Mouse (Mus musculus): ENCODE results near the gene Gm13290. TPM values are rescaled to one million over a fixed set of nuclear protein-coding genes. Genes with fewer than 3 reads are reported as not detected.
A peak's percentile ranks its signal among the peaks of the same experiment; 100 is the strongest.
"Not testable (repeated sequence)": the region's sequence is repeated elsewhere in the genome, so short reads cannot be mapped to it uniquely, and the experiment has no call there.

The Gm13290 gene
- total RNA-seq (2018; cell fraction: chromatin; rRNA removed): not detected
- total RNA-seq (2018; cell fraction: cytosol; rRNA removed): not detected
- not detected for total RNA-seq (2018; cell fraction: nucleus; rRNA removed)
- polyA plus RNA-seq (2018): not detected in 3 replicates

DNA sequence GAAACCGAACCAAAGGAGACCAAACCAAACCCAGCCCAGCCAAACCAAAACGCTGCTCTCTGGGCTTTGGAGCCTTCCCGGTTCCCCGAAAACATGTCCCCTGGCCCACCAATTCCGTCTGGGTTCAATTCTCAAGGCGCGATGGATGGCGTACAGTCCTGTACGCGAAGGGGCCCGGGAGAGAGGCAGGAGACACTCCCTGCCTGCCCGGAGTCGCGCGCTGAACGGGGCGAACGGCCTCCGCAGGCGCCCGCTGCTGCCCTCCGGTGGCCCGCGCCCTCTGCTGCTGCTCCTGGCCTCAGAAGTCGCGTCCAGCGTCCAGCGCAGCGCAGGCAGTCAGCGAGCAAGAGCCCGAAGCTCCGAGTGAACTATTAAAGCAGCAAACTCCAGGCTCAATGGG lies at the start of gene Gm13290:
TSS of gene Gm13290 (plus strand) at position 301 of the 400 bp plus-strand sequence.
- H3K4me3 ChIP-seq (ENCODE audit: inconsistent target); H3K27ac ChIP-seq; H3K79me2 ChIP-seq (ENCODE audit: inconsistent target); H3K36me3 ChIP-seq (ENCODE audit: inconsistent target): not testable (repeated sequence)
- no CpG with 5 or more reads among the region's 32 CpGs for WGBS (ENCODE audit: missing documents)

DNA sequence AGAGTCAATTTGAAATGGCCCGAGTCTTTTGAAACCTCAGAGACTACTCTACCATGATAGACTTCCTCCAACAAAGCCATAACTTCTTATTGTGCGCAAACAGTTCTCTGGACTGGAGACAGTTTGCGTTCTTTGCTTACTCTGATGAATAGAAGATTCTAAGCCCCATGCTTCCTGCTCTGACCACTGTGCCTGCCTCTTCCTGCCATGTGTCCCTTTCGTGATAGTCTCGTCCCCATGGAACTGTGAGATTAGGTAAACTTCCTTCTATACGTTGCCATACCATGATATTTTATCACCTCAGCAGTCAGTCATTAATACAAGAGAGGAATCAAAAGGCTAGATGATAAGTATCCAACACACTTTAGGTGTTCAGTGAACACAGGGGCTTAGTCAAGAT lies 46.9 kb upstream of the Gm13290 start:
- Histone ChIP-seq H3K79me2 (ENCODE audit: inconsistent target) (peaks cover 4% of the 10 kb centered on the region), H3K4me3 (ENCODE audit: inconsistent target) (no peak overlapping the region), H3K27ac (peak overlapping the region; percentile 54), H3K36me3 (ENCODE audit: inconsistent target) (no peaks in the 10 kb centered on the region)
- WGBS (ENCODE audit: missing documents): 7% methylated on average over 6 of the region's 6 CpGs

DNA sequence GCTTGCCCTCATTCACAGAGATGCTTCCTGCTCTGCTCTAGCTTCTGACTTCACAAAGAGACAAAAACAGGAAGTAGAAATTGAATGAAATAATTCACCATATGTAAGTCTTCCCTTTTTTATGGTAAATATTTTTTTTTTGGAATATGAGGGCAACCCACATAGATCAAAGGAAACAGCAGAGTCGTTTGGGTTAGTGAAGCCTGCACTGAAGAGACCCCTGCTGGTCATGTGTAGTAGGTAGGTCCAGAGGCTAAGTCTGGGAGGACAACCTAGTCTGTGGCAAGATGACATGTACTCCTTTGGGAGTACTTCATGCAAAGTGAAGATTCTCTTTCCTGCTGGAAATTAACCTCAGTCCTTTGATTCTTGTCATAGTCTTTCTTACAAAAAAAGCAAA lies 46.3 kb upstream of the Gm13290 start:
- no peak overlapping the region for H3K4me3 ChIP-seq (ENCODE audit: inconsistent target)
- WGBS (ENCODE audit: missing documents): 0% methylated on average over 1 of the region's 1 CpGs
- H3K36me3 ChIP-seq (ENCODE audit: inconsistent target): no peaks in the 10 kb centered on the region
- H3K79me2 ChIP-seq (ENCODE audit: inconsistent target): no peaks in the 10 kb centered on the region
- peak overlapping the region; percentile 54 for H3K27ac ChIP-seq

- H3K27ac ChIP-seq: no peak overlapping the region
- 0% methylated on average over 2 of the region's 2 CpGs for WGBS (ENCODE audit: missing documents)
- H3K36me3 ChIP-seq (ENCODE audit: inconsistent target): no peaks in the 10 kb centered on the region
- no peaks in the 10 kb centered on the region for H3K79me2 ChIP-seq (ENCODE audit: inconsistent target)
- no peak overlapping the region for H3K4me3 ChIP-seq (ENCODE audit: inconsistent target)
These were observed 35.2 kb upstream of the Gm13290 start for GRCm38 (mm10) chr4:88738480-88738879.

DNA sequence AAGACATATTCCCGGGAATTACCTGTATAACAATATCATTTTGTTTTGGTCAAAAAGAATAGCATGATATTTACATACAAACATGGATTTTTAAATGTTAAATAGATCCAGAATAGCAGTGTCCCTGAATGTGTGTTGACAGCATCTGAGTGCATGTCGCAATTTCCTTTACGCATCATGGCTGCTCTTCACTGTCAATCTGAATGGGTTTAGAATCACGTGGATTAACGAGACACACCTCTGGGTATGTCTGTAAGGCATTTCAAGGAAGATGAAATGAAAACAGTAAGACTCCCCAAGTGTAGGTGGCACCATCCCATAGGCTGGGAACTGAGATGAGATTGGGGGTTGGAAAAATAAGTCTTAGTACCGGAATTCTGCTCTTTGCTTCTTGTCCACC lies 34.6 kb upstream of the Gm13290 start:
- no peak overlapping the region for H3K4me3 ChIP-seq (ENCODE audit: inconsistent target)
- no peaks in the 10 kb centered on the region for H3K79me2 ChIP-seq (ENCODE audit: inconsistent target)
- no peaks in the 10 kb centered on the region for H3K36me3 ChIP-seq (ENCODE audit: inconsistent target)
- 49% methylated on average over 6 of the region's 6 CpGs for WGBS (ENCODE audit: missing documents)
- no peak overlapping the region for H3K27ac ChIP-seq

GRCm38 (mm10) chr4:88741426-88741825 lies 32.2 kb upstream of the Gm13290 start:
- WGBS (ENCODE audit: missing documents): 8% methylated on average over 4 of the region's 4 CpGs
- Histone ChIP-seq H3K36me3 (ENCODE audit: inconsistent target) (no peaks in the 10 kb centered on the region), H3K79me2 (ENCODE audit: inconsistent target) (no peaks in the 10 kb centered on the region), H3K4me3 (ENCODE audit: inconsistent target) (no peak overlapping the region), H3K27ac (no peak overlapping the region)

DNA sequence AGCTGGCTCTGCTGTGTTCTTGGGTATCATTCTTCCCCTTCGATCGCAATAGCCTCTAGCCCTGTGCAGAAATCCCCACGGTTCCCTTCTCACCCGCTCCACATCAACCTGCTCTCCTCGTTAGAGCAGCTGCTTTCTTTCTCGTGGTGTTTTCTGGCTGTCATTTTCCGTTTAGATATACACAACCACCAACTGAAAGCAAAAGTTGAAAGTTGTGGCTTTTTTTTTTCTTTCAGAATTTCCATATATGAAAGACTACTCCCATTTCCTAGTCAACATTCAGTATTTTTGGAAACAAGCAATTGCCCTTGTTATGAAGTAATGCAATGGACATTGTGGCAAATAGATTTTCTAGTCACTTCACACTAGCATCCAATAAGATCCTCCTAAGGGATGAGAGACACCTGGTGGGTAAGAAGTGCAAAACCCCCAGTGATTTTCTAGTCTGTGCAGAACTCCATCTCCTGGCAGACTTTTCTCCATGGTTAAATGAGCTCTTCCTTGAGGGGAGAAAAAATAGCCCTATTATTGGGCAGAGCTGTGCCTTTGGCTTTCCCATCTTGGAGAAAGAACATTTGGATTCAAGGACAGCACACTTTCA lies 30.8 kb upstream of the Gm13290 start:
- H3K36me3 ChIP-seq (ENCODE audit: inconsistent target): no peaks in the 10 kb centered on the region
- no peak overlapping the region for H3K4me3 ChIP-seq (ENCODE audit: inconsistent target)
- 23% methylated on average over 7 of the region's 7 CpGs for WGBS (ENCODE audit: missing documents)
- H3K27ac ChIP-seq: no peak overlapping the region
- H3K79me2 ChIP-seq (ENCODE audit: inconsistent target): no peaks in the 10 kb centered on the region

DNA sequence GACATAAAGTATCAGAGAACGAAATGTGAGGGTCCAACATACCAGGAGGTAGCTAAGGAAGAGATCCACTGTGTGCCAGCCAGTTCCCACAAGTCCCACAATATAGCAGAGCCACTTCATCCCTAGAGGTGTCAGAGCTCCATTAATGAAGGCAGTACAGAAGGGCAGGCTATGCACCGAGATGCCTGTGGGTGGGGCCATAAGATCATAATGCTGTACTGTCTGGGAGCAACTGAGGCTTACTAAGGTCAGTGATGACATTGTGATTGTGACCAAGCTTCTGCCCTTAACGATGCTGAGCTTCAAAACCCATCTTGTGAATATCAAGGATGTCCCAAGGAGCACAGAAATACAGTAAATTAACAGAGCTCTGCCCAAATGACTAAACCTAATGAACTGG lies 29.4 kb upstream of the Gm13290 start:
- 86% methylated on average over 3 of the region's 3 CpGs for WGBS (ENCODE audit: missing documents)
- Histone ChIP-seq H3K27ac (no peak overlapping the region), H3K36me3 (ENCODE audit: inconsistent target) (no peaks in the 10 kb centered on the region), H3K79me2 (ENCODE audit: inconsistent target) (no peaks in the 10 kb centered on the region), H3K4me3 (ENCODE audit: inconsistent target) (no peak overlapping the region)

- H3K27ac ChIP-seq: no peak overlapping the region
- 98% methylated on average over 6 of the region's 6 CpGs for WGBS (ENCODE audit: missing documents)
- no peaks in the 10 kb centered on the region for H3K36me3 ChIP-seq (ENCODE audit: inconsistent target)
- no peak overlapping the region for H3K4me3 ChIP-seq (ENCODE audit: inconsistent target)
- no peaks in the 10 kb centered on the region for H3K79me2 ChIP-seq (ENCODE audit: inconsistent target)
These were observed 23.7 kb upstream of the Gm13290 start for GRCm38 (mm10) chr4:88749926-88750325.

DNA sequence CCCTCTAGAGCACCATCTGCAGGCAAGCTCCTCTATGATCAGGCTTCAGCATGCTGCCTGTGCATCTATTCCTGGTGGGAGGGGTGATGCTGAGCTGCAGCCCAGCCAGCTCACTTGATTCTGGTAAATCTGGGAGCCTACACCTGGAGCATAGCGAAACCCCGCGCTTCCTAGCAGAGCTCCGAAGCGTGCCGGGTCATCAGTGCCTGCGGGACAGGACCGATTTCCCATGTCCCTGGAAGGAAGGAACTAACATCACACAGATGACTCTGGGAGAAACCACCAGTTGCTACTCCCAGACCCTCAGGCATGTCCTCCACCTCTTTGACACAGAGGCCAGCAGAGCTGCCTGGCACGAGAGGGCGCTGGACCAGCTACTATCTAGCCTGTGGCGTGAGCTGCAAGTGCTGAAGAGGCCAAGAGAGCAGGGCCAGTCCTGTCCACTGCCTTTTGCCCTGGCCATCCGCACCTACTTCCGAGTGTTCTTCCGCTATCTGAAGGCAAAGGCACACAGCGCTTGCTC lies 18.8 kb upstream of the Gm13290 start, which contains the start of gene Gm13271:
TSS of gene Gm13271 (plus strand) at position 51 of the 523 bp plus-strand sequence.
- 100% methylated on average over 12 of the region's 15 CpGs for WGBS (ENCODE audit: missing documents)
- H3K4me3 ChIP-seq (ENCODE audit: inconsistent target); H3K79me2 ChIP-seq (ENCODE audit: inconsistent target); H3K27ac ChIP-seq; H3K36me3 ChIP-seq (ENCODE audit: inconsistent target): not testable (repeated sequence)

DNA sequence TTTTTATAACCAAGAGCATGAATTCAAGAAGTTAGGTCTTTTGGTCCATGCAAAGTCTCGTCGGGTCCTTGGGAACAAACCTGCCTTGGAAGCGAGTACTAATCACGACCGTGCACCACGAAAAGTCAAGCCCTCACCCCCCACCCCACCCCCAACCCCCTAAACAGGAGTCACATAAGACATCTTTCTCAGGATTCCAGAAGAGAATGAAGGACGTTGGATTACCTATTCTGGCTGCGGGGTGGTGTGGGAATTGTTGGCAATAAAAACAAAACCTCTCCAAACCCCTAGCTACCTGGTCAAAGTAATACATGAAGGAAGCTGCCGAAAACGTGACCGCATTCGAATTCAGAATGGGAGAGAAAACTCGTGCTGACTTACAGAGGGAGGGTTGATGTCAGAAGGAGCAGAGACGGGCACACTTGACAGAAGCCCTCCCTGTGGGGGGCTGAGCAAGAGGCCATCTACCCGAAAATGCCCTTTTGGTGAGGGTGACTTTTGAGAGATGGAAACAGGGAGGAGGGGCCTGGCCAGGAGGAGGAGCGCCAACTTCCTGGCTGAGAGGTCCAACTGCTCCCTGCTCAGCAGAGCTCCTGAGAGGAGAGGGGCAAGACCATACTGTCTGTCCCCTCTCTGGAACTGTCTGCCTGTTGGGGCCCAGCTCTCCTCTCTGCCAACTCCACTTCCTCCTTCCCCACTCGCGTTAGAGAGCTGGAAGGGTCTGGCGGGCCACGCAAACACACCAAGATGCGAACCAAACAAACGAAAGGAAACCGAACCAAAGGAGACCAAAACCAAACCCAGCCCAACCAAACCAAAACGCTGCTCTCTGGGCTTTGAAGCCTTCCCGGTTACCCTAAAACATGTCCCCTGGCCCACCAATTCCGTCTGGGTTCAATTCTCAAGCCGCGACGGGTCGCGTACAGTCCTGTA lies 16.8 kb upstream of the Gm13290 start:
- not testable (repeated sequence) for H3K79me2 ChIP-seq (ENCODE audit: inconsistent target); H3K36me3 ChIP-seq (ENCODE audit: inconsistent target)
- 10% methylated on average over 19 of the region's 31 CpGs for WGBS (ENCODE audit: missing documents)
- Histone ChIP-seq H3K27ac (peak overlapping the region; percentile 78), H3K4me3 (ENCODE audit: inconsistent target) (peak overlapping the region; percentile 61)

DNA sequence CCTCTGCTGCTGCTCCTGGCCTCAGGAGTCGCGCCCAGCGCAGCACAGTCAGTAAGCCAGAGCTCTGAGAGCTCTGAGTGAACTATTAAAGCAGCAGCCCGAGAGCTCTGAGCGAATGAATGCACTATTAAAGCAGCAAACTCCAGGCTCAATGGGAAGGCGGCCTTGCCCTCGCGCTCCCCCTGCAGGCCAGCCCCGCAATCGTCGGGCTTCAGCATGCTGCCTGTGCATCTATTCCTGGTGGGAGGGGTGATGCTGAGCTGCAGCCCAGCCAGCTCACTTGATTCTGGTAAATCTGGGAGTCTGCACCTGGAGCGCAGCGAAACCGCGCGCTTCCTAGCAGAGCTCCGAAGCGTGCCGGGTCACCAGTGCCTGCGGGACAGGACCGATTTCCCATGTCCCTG lies 16.0 kb upstream of the Gm13290 start:
- not testable (repeated sequence) for H3K36me3 ChIP-seq (ENCODE audit: inconsistent target)
- 0% methylated on average over 7 of the region's 21 CpGs for WGBS (ENCODE audit: missing documents)

GRCm38 (mm10) chr4:88758751-88759150 lies 14.9 kb upstream of the Gm13290 start:
- not testable (repeated sequence) for H3K79me2 ChIP-seq (ENCODE audit: inconsistent target); H3K36me3 ChIP-seq (ENCODE audit: inconsistent target); H3K27ac ChIP-seq; H3K4me3 ChIP-seq (ENCODE audit: inconsistent target)
- WGBS (ENCODE audit: missing documents): 96% methylated on average over 4 of the region's 9 CpGs

More for the DNA sequence above, 16.0 kb upstream of the Gm13290 start:
- not testable (repeated sequence) for H3K4me3 ChIP-seq (ENCODE audit: inconsistent target); H3K27ac ChIP-seq; H3K79me2 ChIP-seq (ENCODE audit: inconsistent target)

DNA sequence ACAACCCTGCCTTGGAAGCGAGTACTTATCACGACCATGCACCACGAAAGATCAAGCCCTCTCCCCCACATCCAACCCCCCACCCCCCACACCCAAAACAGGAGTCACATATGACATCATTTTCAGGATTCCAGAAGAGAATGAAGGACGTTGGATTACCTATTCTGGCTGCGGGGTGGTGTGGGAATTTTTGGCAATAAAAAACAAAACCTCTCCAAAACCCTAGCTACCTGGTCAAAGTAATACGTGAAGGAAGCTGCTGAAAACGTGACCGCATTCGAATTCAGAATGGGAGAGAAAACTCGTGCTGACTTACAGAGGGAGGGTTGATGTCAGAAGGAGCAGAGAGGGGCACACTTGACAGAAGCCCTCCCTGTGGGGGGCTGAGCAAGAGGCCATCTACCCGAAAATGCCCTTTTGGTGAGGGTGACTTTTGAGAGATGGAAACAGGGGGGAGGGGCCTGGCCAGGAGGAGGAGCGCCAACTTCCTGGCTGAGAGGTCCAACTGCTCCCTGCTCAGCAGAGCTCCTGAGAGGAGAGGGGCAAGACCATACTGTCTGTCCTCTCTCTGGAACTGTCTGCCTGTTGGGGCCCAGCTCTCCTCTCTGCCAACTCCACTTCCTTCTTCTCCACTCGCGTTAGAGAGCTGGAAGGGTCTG lies 13.9 kb upstream of the Gm13290 start, which contains the start of gene Gm13283:
TSS of gene Gm13283 (plus strand) at position 510 of the 659 bp plus-strand sequence.
- WGBS (ENCODE audit: missing documents): 40% methylated on average over 1 of the region's 14 CpGs

More for the DNA sequence above, 13.9 kb upstream of the Gm13290 start, which contains the start of gene Gm13283:
- not testable (repeated sequence) for H3K36me3 ChIP-seq (ENCODE audit: inconsistent target); H3K4me3 ChIP-seq (ENCODE audit: inconsistent target); H3K79me2 ChIP-seq (ENCODE audit: inconsistent target); H3K27ac ChIP-seq

All from macrophage (primary cell).